Mouse (Mus musculus) midbrain, embryonic 16.5 days (tissue): ENCODE data around the gene Resp18. TPM values are rescaled to one million over a fixed set of nuclear protein-coding genes. Genes with fewer than 3 reads are reported as not detected.

Experiments
- polyA plus RNA-seq: library from polyadenylated mRNA; unstranded; fragments of >200 nt; fragmentation: Nextera tagmentation; extraction: Ambion mirVana; gene quantifications from 2 replicates; pipeline ENCODE4 v1.2.1, GENCODE M21; 2015

The Resp18 gene
- polyA plus RNA-seq, 1 experiment from 2014 or later, result 241 TPM

Other genes with a start within 250 kb of the Resp18 start
- gene Nhej1, start 153.2 kb downstream of the Resp18 start, polyA plus RNA-seq, result 5.1 and 5.2 TPM in 2 replicates
- not detected in 2 replicates for gene Slc23a3, start 144.5 kb downstream of the Resp18 start, polyA plus RNA-seq
- gene Cnppd1, start 135.7 kb downstream of the Resp18 start, polyA plus RNA-seq, result 52.5 and 54.0 TPM in 2 replicates
- 134 and 138 TPM in 2 replicates for gene Retreg2, start 135.6 kb downstream of the Resp18 start, polyA plus RNA-seq
- 38.2 and 41.8 TPM in 2 replicates for gene Zfand2b, start 109.8 kb downstream of the Resp18 start, polyA plus RNA-seq
- gene Abcb6, start 98.0 kb downstream of the Resp18 start, polyA plus RNA-seq, result 57.1 and 57.7 TPM in 2 replicates
- 27.2 and 29.5 TPM in 2 replicates for gene Ankzf1, start 86.3 kb downstream of the Resp18 start, polyA plus RNA-seq
- gene Atg9a, start 86.2 kb downstream of the Resp18 start, polyA plus RNA-seq, result 59.0 and 60.8 TPM in 2 replicates
- 23.0 and 25.4 TPM in 2 replicates for gene Glb1l, start 67.6 kb downstream of the Resp18 start, polyA plus RNA-seq
- 147 and 154 TPM in 2 replicates for gene Stk16, start 67.6 kb downstream of the Resp18 start, polyA plus RNA-seq
- 11.2 and 22.2 TPM in 2 replicates for gene Tuba4a, start 58.5 kb downstream of the Resp18 start, polyA plus RNA-seq
- gene A630095N17Rik, start 46.3 kb downstream of the Resp18 start, polyA plus RNA-seq, result not detected in 2 replicates
- 79.4 and 84.3 TPM in 2 replicates for gene Dnajb2, start 42.0 kb downstream of the Resp18 start, polyA plus RNA-seq
- 26.3 and 33.4 TPM in 2 replicates for gene Ptprn, start 13.9 kb downstream of the Resp18 start, polyA plus RNA-seq
- 136 and 145 TPM in 2 replicates for gene Dnpep, start 39.6 kb upstream of the Resp18 start, polyA plus RNA-seq
- 1.2 and 1.7 TPM in 2 replicates for gene Des, start 81.9 kb upstream of the Resp18 start, polyA plus RNA-seq
- gene Speg, start 96.9 kb upstream of the Resp18 start, polyA plus RNA-seq, result 17.7 and 20.8 TPM in 2 replicates
- 79.7 and 81.3 TPM in 2 replicates for gene Gmppa, start 157.5 kb upstream of the Resp18 start, polyA plus RNA-seq
- 45.4 and 54.8 TPM in 2 replicates for gene Asic4, start 172.0 kb upstream of the Resp18 start, polyA plus RNA-seq
- 34.8 and 37.5 TPM in 2 replicates for gene Chpf, start 200.9 kb upstream of the Resp18 start, polyA plus RNA-seq
- gene Tmem198, start 201.1 kb upstream of the Resp18 start, polyA plus RNA-seq, result 52.0 and 56.7 TPM in 2 replicates
- gene Obsl1, start 228.0 kb upstream of the Resp18 start, polyA plus RNA-seq, result 23.1 and 24.2 TPM in 2 replicates
- 19.7 and 21.2 TPM in 2 replicates for gene Inha, start 228.7 kb upstream of the Resp18 start, polyA plus RNA-seq
- gene Stk11ip, start 243.1 kb upstream of the Resp18 start, polyA plus RNA-seq, result 23.2 and 25.9 TPM in 2 replicates